Mouse (Mus musculus) ES-E14 (cell line): ENCODE measurements at regions not wholly inside any gene's neighbourhood (a gene's known extent, or its start where the extent isn't known, plus 50 kb on each side); places are given as distances from the start of the nearest gene placed in this dataset.

Experiments
- HCFC1 ChIP-seq: IDR thresholded peaks from 2 replicates; pipeline ENCODE4 v1.6.1; 2012; ENCODE audit warnings: low read length, inconsistent platforms, borderline replicate concordance; ENCODE audit not compliant: insufficient read depth
- MAFK ChIP-seq: IDR thresholded peaks from 2 replicates; pipeline ENCODE4 v1.6.1; 2014; ENCODE audit warnings: mild to moderate bottlenecking, low read depth, low read length, inconsistent platforms; ENCODE audit not compliant: insufficient read depth
- ZC3H11A ChIP-seq: IDR thresholded peaks from 2 replicates; pipeline ENCODE4 v1.6.1; 2012; ENCODE audit warnings: low read depth, mild to moderate bottlenecking, inconsistent platforms, low read length, borderline replicate concordance

- TF ChIP-seq HCFC1: no peak
- no peak for TF ChIP-seq MAFK
- TF ChIP-seq ZC3H11A: peak; percentile 61
These were observed 67.1 kb downstream of the Hif1an start for GRCm38 (mm10) chr19:44629705-44630104.
